Mouse (Mus musculus) 3T3-L1 (cell line): ENCODE measurements around the gene Lamtor3.
"Not testable (repeated sequence)": the region's sequence is repeated elsewhere in the genome, so short reads cannot be mapped to it uniquely, and the experiment has no call there.

Experiments
- DNase-seq: peaks from one replicate; pipeline ENCODE4 v3.0.0-alpha.2; 2015; ENCODE audit warnings: low read depth, low spot score

Gene Lamtor3

GRCm38 (mm10) chr3:137933986-137934385 is 15.7 kb downstream of the Lamtor3 start:
- peak; percentile 62 for DNase-seq

DNA sequence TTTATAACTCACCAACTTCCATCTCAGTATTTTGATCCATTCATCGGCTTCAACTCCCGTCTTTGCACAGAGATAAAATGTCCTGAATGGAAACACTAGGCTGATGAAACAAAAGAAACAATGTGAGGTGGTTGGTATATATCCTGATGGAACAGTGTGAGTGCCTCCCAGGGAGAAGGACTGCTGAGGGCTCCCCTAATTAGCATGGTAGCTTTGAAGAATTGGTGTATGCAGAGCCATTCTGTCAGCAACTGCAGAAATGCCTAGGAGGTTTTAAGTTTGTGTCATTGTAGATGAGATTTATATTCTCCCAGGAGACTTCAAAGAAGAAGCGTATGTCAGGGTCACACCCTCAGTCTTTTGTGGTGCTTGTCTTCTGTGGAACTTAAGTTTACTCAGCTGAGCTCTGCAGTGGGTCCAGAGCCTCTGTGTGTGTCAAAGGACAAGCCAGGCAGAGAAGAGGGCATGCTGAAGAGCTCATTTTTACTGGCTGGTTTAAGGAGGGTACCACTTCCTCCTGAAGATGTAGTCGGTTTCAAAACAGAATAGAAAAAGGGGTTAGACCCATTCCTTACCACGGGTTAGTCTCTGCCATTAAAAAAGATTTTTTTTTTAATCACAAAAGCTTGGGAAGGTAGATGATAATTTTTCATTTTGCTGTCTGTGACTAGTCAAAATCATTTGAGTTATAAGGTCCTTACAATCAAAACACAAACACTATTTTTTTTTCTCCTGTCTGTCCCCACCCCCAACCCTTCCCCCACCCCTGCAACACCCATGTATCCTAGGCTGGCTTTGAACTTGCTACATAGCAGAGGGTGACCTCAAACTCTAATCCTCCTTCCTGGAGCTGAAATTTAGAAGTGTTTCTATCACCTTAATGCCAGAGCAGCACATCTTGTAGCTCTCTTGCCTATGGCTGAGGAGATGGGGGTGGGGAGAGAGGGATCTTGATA is 17.5 kb downstream of the Lamtor3 start:
- DNase-seq = no peak

DNA sequence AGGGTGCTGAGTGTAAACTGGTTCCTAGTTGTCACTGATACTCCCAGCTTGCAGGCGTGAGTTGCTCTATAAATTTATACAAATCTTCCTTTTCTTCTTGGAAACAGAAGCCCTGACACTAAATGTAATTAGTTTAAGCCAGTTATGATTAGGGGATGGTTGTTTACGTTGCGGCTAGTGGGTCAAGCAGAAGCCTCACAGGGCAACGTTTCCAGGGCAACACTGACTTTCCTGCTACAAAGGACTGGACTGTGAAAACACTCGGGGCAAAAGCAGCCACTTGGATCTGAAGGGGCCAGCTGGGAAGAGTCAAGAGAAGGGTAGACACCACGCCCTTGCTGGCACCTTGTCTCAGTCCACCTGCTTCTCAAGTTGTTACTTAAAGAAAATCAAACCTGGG is 18.2 kb downstream of the Lamtor3 start:
- DNase-seq = no peak

- DNase-seq = peak; percentile 50
Observed at GRCm38 (mm10) chr3:137938608-137939007, 20.3 kb downstream of the Lamtor3 start.

DNA sequence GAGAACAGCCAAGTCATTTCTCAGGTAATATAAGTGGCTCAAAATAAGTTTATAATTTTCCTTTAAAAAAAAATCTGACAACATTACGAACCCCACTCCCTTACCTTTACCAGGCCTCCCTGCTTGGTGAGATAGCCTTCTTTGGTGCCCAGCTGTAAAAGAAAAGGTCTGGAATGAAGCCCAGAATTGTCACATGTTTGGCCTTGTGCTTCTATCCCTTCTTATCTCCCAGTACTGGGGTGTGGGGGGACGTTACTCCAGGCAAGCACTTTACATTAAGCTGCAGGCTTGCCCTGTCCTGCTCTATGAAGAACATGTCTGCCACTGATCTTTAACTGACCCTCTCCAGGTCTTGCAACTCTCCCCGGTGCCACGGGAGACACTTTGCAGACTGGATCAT is 22.5 kb downstream of the Lamtor3 start:
- peak; percentile 27 for DNase-seq

DNA sequence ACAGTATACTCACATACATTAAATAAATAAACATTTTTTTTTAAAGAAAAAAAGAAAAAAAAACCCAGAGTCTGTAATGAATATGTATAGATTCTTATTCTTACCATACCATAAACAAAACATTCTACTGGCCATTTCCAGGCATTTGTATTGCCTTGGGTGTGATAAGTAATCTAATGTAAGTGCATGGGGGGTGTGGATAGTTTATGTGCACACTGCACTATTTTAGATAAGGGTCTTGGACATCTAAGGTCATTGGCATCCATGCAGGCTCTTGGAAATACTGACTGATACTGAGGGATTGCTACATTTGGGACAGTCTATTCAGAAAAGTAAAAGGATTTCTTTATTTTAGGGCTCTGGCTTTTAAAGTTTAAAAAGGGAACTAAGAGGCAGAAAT is 23.2 kb downstream of the Lamtor3 start:
- DNase-seq = no peak

GRCm38 (mm10) chr3:137942098-137942622 is 23.9 kb downstream of the Lamtor3 start:
- no peak for DNase-seq

- no peak for DNase-seq
Observed at GRCm38 (mm10) chr3:137943737-137944154, 25.4 kb downstream of the Lamtor3 start.

DNA sequence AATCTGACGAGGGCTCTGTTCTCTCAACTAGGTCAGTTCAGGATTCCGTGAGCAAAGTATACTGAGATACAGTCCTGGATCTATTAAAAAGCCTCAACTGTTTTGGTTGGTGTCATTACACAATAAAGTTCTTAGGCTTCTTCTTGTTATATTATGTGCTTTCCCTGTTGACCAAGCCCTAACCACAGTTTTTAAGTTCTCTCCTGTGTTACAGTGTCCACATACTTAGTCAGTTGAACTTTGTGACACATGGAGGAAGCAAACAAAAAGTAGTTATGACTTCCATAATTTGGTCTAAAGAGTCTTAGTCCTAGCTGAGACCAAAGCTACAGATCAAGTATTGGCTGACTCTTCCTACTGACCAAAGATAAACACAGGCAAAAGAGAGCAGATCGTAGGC is 28.5 kb downstream of the Lamtor3 start:
- DNase-seq = no peak

GRCm38 (mm10) chr3:137947525-137947924 is 29.2 kb downstream of the Lamtor3 start:
- DNase-seq = no peak

- DNase-seq = no peak
Observed at GRCm38 (mm10) chr3:137950191-137950885, 32.0 kb downstream of the Lamtor3 start.

DNA sequence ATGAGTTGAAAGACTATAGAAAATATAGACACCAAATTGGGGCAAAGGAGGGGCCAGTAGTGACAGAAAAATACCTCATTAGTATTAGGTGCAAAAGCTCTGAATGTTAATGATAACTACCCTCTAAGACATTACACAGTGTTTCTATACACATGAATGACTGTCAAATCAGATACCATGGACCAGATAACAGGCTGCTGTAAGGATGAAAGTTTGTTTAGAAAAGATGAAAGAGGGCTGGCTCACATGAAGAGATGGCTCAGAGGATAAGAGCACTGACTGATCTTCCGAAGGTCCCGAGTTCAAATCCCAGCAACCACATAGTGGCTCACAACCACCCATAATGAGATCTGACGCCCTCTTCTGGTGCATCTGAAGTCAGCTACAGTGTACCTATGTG is 33.0 kb downstream of the Lamtor3 start:
- not testable (repeated sequence) for DNase-seq

GRCm38 (mm10) chr3:137951819-137952218 is 33.5 kb downstream of the Lamtor3 start:
- DNase-seq = no peak

DNA sequence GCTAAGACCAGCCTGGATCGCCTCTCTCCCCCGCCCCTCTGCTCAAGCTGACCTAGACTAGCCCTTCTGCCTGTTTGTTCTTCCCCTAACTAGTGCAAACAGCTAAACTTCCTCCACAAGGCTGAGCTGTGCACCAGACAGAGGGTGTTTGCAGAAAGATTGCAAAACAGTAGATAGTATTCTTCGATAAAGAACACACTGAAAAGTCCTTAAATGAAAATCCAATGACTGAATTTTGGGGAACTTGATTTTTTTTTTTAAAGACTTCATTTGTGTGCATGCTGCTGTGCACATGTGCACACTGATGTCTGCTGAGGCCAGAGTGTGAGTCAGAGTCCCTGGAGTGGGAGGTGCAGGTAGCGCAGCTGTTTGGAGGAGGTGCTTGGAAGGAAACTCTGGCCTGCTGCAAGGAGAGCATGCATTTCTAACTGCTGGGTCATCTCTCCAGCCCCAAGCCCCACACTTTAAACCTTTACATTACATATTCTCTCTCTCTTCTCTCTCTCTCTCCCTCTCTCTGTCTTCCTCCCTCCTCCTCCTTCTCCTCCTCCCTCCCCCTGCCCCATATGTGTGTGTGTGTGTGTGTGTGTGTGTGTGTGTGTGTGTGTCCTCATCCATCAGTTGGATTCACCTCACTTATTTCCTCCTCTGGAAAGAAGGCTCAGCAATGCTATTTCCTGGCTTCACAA is 34.1 kb downstream of the Lamtor3 start:
- DNase-seq = peak; percentile 95

DNA sequence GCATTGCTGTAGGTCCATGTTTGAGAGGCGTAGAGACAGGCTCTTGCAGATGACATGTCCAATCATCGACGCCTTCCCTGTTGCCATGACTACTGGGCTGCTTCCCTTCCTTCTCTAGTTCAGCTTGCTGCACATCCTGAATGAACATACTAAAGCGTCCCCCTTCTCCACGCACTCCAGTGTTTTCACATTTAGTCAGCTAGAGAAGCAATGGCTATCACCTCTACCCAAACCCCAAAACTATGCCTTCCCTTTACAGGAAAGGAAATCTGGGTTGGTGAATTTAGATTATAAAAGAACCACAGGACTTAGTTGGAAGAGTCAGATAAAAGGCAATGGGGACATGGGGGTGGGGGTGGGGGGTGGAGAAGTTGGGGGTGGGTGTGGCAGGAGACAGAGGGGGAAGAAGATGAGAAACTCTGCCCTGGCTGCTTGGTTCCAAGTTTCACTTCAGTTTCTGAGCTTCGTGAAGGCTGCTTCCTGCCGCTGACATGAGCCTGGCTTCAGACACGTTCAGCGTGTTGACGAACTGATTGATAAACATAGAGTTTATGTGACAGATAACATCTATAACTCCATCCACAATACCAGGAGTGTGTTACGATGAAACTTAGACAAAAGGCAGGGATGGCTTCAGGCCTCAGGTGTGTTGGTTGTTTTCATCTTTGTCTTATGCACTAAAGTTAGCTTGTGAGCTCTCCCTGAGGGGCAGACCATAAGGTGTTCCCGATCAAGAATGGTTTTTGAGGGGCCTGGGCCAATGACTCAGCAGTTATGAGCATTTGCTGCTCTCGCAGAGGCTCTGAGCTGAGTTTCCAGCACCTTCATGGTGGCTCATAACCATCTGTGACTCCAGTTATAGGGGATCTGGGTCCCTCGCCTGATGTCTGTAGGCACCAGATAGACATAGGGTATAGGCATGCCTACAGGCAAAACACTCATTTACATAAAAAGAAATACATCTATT is 34.9 kb downstream of the Lamtor3 start:
- DNase-seq = peak; percentile 78

DNA sequence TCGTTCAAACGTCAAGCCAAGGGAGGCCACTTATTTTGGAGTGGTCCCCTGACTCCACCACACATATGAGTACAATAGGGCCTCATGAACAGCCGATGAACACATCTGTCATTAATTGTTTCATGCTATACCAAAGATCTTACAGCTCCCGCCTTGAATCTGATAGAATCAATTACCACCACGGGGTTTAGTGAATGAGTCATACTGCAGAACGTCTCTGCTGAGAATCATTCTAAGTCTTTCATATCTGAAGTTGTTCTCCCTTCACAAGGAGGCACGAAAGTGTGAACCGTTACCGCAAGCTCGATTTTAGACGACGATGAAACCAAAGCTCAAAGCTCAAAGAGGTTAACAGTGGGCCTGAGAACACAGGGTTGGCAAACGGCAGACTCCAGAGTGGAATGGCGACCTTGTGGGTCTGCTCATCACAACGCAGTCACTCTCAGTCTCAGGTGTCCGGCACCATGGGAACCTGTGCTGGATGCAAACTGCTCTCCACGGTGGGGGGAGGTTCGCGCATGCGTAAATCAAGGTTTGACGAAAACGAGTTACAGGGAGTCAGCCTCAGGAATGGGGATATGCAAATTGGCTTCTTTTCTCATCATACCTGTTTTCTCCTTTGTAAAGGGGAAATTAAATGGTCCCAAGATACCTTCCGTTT is 36.1 kb downstream of the Lamtor3 start:
- no peak for DNase-seq

- DNase-seq = no peak
Observed at GRCm38 (mm10) chr3:137955560-137956081, 37.3 kb downstream of the Lamtor3 start.

- DNase-seq = no peak
Observed at GRCm38 (mm10) chr3:137957864-137958263, 39.6 kb downstream of the Lamtor3 start.

- no peak for DNase-seq
Observed at GRCm38 (mm10) chr3:137958352-137958751, 40.0 kb downstream of the Lamtor3 start.

- DNase-seq = peak; percentile 33
Observed at GRCm38 (mm10) chr3:137959456-137959855, 41.1 kb downstream of the Lamtor3 start.
